8 mouse cellular contexts compared by ENCODE assay signal in the genomic region with DNA sequence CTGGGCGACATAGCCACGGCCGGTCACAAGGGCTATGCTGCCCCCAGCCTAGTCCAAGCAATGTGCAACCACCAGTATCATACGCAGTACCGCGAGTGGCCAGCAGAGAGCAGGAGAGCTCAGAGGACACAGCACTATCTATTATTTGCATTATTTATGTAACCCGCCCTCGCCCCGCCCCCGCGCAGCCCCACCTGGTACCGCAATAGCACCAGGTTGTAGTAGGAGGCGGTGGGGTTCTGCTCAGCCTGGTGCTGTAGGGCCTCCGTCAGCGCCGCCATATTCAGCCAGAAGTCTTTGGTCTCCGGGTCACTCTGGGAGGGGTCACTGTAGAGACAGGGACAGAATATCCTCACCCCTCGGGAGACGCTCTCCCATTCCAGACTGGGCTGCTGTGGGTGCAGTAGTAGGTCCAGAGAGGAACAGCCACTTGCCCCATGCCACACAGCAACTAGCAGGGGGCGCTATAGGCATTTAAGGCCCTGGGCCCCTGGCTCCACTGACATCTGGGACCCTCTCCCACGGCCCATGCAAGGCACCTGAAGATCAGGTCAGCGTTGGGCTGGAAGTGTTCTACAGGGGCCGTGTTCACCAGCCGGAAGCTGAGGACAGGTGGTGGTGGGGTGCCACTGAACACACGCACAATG. TPM values are rescaled to one million over a fixed set of nuclear protein-coding genes. Genes with fewer than 3 reads are reported as not detected.
DNase-seq lines count a peak whose midpoint lies in the region; ATAC-seq and TF ChIP-seq lines count a peak whose summit lies in the region.

No protein-coding gene starts in this region.

- 21% methylated on average over 25 of the region's 25 CpGs for WGBS in forebrain, embryonic 16.5 days
- 19% methylated on average over 25 of the region's 25 CpGs for WGBS in hindbrain, embryonic 11.5 days
- WGBS in lung, embryonic 16.5 days, result 19% methylated on average over 25 of the region's 25 CpGs

- no peaks in the 10 kb centered on the region for H3K9me3 ChIP-seq in ES-E14 (ENCODE audit: control insufficient read depth, insufficient read depth, low read depth, low read length)
- no peaks in the 10 kb centered on the region for H3K9me3 ChIP-seq in forebrain, embryonic 16.5 days (ENCODE audit: control insufficient read depth, low read length)
- H3K9me3 ChIP-seq in hindbrain, embryonic 11.5 days (ENCODE audit: control insufficient read depth, low read length), result no peaks in the 10 kb centered on the region
- no peaks in the 10 kb centered on the region for H3K9me3 ChIP-seq in lung, embryonic 16.5 days (ENCODE audit: control insufficient read depth, low read length)

- peaks cover 4 to 13% of the 10 kb centered on the region in 2 experiments; a peak in 2 of 4 replicates for H3K4me1 ChIP-seq in ES-E14 (ENCODE audit: control insufficient read depth in 2 of 2, insufficient read depth in 2 of 2, low read length in 2 of 2, poor library complexity in 1 of 2)
- peaks cover 4% of the 10 kb centered on the region; the same call in 1 of the 2 replicates for H3K4me1 ChIP-seq in forebrain, embryonic 16.5 days (replicated peaks; ENCODE audit: control insufficient read depth, insufficient read depth, low read length)
- H3K4me1 ChIP-seq in hindbrain, embryonic 11.5 days (replicated peaks; ENCODE audit: control insufficient read depth, insufficient read depth, low read length), result 0 out of 2 replicates have a peak, but pooled peaks cover 2% of the 10 kb centered on the region
- H3K4me1 ChIP-seq in lung, embryonic 16.5 days (replicated peaks; ENCODE audit: control insufficient read depth, insufficient read depth, low read length), result 0 out of 2 replicates have a peak, but pooled peaks cover 2% of the 10 kb centered on the region

- in situ Hi-C loops in ES-E14 (cut with MboI; ENCODE audit: low sequenced_read_pairs in 2 of 2, unreplicated experiment in 2 of 2), result no loop called here

- ATAC-seq in forebrain, embryonic 16.5 days, result peak; percentile 80
- peak; percentile 80 for ATAC-seq in hindbrain, embryonic 11.5 days (ENCODE audit: low FRiP score)
- peak; percentile 69 for ATAC-seq in lung, embryonic 16.5 days (ENCODE audit: low read depth)

- H3K27ac ChIP-seq in ES-E14 (ENCODE audit: insufficient read depth, low read depth, low read length, poor library complexity, severe bottlenecking), result no peak overlapping the region; the same call in 1 of the 2 replicates
- no peak overlapping the region for H3K27ac ChIP-seq in forebrain, embryonic 16.5 days (ENCODE audit: low read length)
- H3K27ac ChIP-seq in hindbrain, embryonic 11.5 days (ENCODE audit: low read depth, low read length), result no peak overlapping the region
- H3K27ac ChIP-seq in lung, embryonic 16.5 days (ENCODE audit: low read length), result no peak overlapping the region

- peak overlapping the region; percentile 38 for H3K4me2 ChIP-seq in forebrain, embryonic 16.5 days (ENCODE audit: low read length)
- 0 out of 2 replicates have a peak overlapping the region, but pooled peaks have one; percentile 5 for H3K4me2 ChIP-seq in hindbrain, embryonic 11.5 days (replicated peaks; ENCODE audit: low read depth, low read length)
- peak overlapping the region; percentile 39 for H3K4me2 ChIP-seq in lung, embryonic 16.5 days (ENCODE audit: low read depth, low read length)

- peaks cover 2% of the 10 kb centered on the region; the same call in 1 of the 2 replicates for H3K36me3 ChIP-seq in ES-E14 (ENCODE audit: control insufficient read depth, insufficient read depth, low read length, poor library complexity, severe bottlenecking)
- H3K36me3 ChIP-seq in forebrain, embryonic 16.5 days (ENCODE audit: control insufficient read depth, insufficient read depth), result peaks cover 10% of the 10 kb centered on the region; the same call in 1 of the 2 replicates
- no peaks in the 10 kb centered on the region for H3K36me3 ChIP-seq in hindbrain, embryonic 11.5 days (ENCODE audit: control insufficient read depth, insufficient read depth, low read length)
- H3K36me3 ChIP-seq in lung, embryonic 16.5 days (ENCODE audit: control insufficient read depth, insufficient read depth, low read length), result no peaks in the 10 kb centered on the region

- H3K27me3 ChIP-seq in forebrain, embryonic 16.5 days (replicated peaks; ENCODE audit: control insufficient read depth, insufficient read depth, low read length), result peaks cover 4% of the 10 kb centered on the region; the same call in 1 of the 2 replicates
- H3K27me3 ChIP-seq in hindbrain, embryonic 11.5 days (ENCODE audit: control insufficient read depth, insufficient read depth, low read length), result peaks cover 16% of the 10 kb centered on the region
- peaks cover 11% of the 10 kb centered on the region; the same call in 1 of the 2 replicates for H3K27me3 ChIP-seq in lung, embryonic 16.5 days (ENCODE audit: control insufficient read depth, insufficient read depth, low read depth, low read length)

- peak overlapping the region; percentile 29 for H3K9ac ChIP-seq in ES-E14 (ENCODE audit: insufficient read depth, low read depth, low read length, poor library complexity, severe bottlenecking)
- H3K9ac ChIP-seq in forebrain, embryonic 16.5 days (replicated peaks; ENCODE audit: low read depth, low read length), result 0 out of 2 replicates have a peak overlapping the region, but pooled peaks have one; percentile 18
- H3K9ac ChIP-seq in hindbrain, embryonic 11.5 days (ENCODE audit: low read depth, low read length), result no peak overlapping the region
- H3K9ac ChIP-seq in lung, embryonic 16.5 days (ENCODE audit: low read length), result no peak overlapping the region

- peak overlapping the region; percentile 32 to 50; a peak in 2 of 4 replicates for H3K4me3 ChIP-seq in ES-E14 (ENCODE audit: insufficient read depth in 1 of 2, low read depth in 1 of 2, low read length in 2 of 2, poor library complexity in 1 of 2, severe bottlenecking in 1 of 2)
- 0 out of 2 replicates have a peak overlapping the region, but pooled peaks have one; percentile 2 for H3K4me3 ChIP-seq in forebrain, embryonic 16.5 days (replicated peaks; ENCODE audit: low read length)
- H3K4me3 ChIP-seq in hindbrain, embryonic 11.5 days (ENCODE audit: low read depth, low read length), result no peak overlapping the region
- peak overlapping the region; percentile 19; the same call in 1 of the 2 replicates for H3K4me3 ChIP-seq in lung, embryonic 16.5 days (ENCODE audit: low read length)

- DNase-seq in ES-E14 (ENCODE audit: low read depth, low spot score), result peak; percentile 86
- DNase-seq in cerebellum, adult 11-12 months, result peak; percentile 90
- DNase-seq in hindbrain, embryonic 11.5 days (ENCODE audit: low spot score), result peak; percentile 92
- DNase-seq in layer of hippocampus, adult 9-11 months, result peak; percentile 82
- peak; percentile 78 for DNase-seq in ovary, postnatal 36 days (ENCODE audit: low spot score)
- peak; percentile 89 for DNase-seq in thymus, postnatal 4 days

TF ChIP-seq in ES-E14, 5 proteins besides CTCF, POLR2A, EP300 and RAD21:
- no peak for TF ChIP-seq ZNF384 (IDR thresholded peaks at IDR 0.05; ENCODE audit: low read depth, low read length)
- no peak for TF ChIP-seq HCFC1 (IDR thresholded peaks at IDR 0.05; ENCODE audit: borderline replicate concordance, insufficient read depth, low read length)
- TF ChIP-seq CHD2 (IDR thresholded peaks at IDR 0.05; ENCODE audit: low read depth, low read length), result no peak
- TF ChIP-seq MAFK (IDR thresholded peaks at IDR 0.05; ENCODE audit: insufficient read depth, low read depth, low read length), result no peak
- peak; percentile 60; the same call in 1 of the 2 replicates for TF ChIP-seq ZC3H11A (IDR thresholded peaks at IDR 0.05; ENCODE audit: borderline replicate concordance, low read depth, low read length)
TF ChIP-seq in ES-E14: peak in this region for 1.

RNA-seq across cellular contexts. Expression of gene B3gnt3, which starts 8.3 kb away (rescaled TPM):
- total RNA-seq in ES-E14 (2012; rRNA removed), result 1.1 and 1.3 TPM in 2 replicates
- polyA plus RNA-seq in forebrain, embryonic 16.5 days (2015; fragmentation: Nextera tagmentation; extraction: Ambion mirVana), result 0.58 and 0.68 TPM in 2 replicates
- polyA plus RNA-seq in hindbrain, embryonic 11.5 days (2014; fragmentation: Nextera tagmentation; extraction: Ambion mirVana), result 0.36 and 0.45 TPM in 2 replicates
- 4.4 and 4.6 TPM in 2 replicates for polyA plus RNA-seq in lung, embryonic 16.5 days (2015; fragmentation: Nextera tagmentation; extraction: Ambion mirVana)

RNA-seq across cellular contexts. Expression of gene Fcho1, which starts 15.6 kb away (rescaled TPM):
- 21.9 and 45.1 TPM in 2 replicates for total RNA-seq in ES-E14 (2012; rRNA removed)
- polyA plus RNA-seq in forebrain, embryonic 16.5 days (2015; fragmentation: Nextera tagmentation; extraction: Ambion mirVana), result 72.4 and 100 TPM in 2 replicates
- 13.6 and 15.0 TPM in 2 replicates for polyA plus RNA-seq in hindbrain, embryonic 11.5 days (2014; fragmentation: Nextera tagmentation; extraction: Ambion mirVana)
- polyA plus RNA-seq in lung, embryonic 16.5 days (2015; fragmentation: Nextera tagmentation; extraction: Ambion mirVana), result 6.5 and 8.0 TPM in 2 replicates

RNA-seq across cellular contexts. Expression of gene Insl3, which starts 20.9 kb away (rescaled TPM):
- 3.0 and 5.1 TPM in 2 replicates for total RNA-seq in ES-E14 (2012; rRNA removed)
- polyA plus RNA-seq in forebrain, embryonic 16.5 days (2015; fragmentation: Nextera tagmentation; extraction: Ambion mirVana), result not detected in 2 replicates
- 0.35 and 0.37 TPM in 2 replicates for polyA plus RNA-seq in hindbrain, embryonic 11.5 days (2014; fragmentation: Nextera tagmentation; extraction: Ambion mirVana)
- 1.4 and 1.5 TPM in 2 replicates for polyA plus RNA-seq in lung, embryonic 16.5 days (2015; fragmentation: Nextera tagmentation; extraction: Ambion mirVana)

RNA-seq across cellular contexts. Expression of gene Jak3, which starts 33.8 kb away (rescaled TPM):
- total RNA-seq in ES-E14 (2012; rRNA removed), result 19.0 and 27.3 TPM in 2 replicates
- 3.4 and 4.1 TPM in 2 replicates for polyA plus RNA-seq in forebrain, embryonic 16.5 days (2015; fragmentation: Nextera tagmentation; extraction: Ambion mirVana)
- 0.99 and 1.4 TPM in 2 replicates for polyA plus RNA-seq in hindbrain, embryonic 11.5 days (2014; fragmentation: Nextera tagmentation; extraction: Ambion mirVana)
- 8.9 and 9.1 TPM in 2 replicates for polyA plus RNA-seq in lung, embryonic 16.5 days (2015; fragmentation: Nextera tagmentation; extraction: Ambion mirVana)

RNA-seq across cellular contexts. Expression of gene Unc13a, which starts 38.4 kb away (rescaled TPM):
- total RNA-seq in ES-E14 (2012; rRNA removed), result 3.0 and 9.1 TPM in 2 replicates
- 23.1 and 33.6 TPM in 2 replicates for polyA plus RNA-seq in forebrain, embryonic 16.5 days (2015; fragmentation: Nextera tagmentation; extraction: Ambion mirVana)
- 7.3 and 9.1 TPM in 2 replicates for polyA plus RNA-seq in hindbrain, embryonic 11.5 days (2014; fragmentation: Nextera tagmentation; extraction: Ambion mirVana)
- 0.67 and 0.68 TPM in 2 replicates for polyA plus RNA-seq in lung, embryonic 16.5 days (2015; fragmentation: Nextera tagmentation; extraction: Ambion mirVana)

Comparison
In these comparisons a context has a peak if more than half of its experiments do, and no peak if none do; other contexts are left out.
1. H3K9ac ChIP-seq: peak in ES-E14 (single experiment) and forebrain, embryonic 16.5 days (single experiment); none in hindbrain, embryonic 11.5 days (single experiment) and lung, embryonic 16.5 days (single experiment).
2. Peak in every context shown above with its lines, with median percentiles within 50 percentile points of each other: DNase-seq, ATAC-seq and H3K4me2 ChIP-seq.